Mouse (Mus musculus) embryonic facial prominence, embryonic 13.5 days (tissue): ENCODE results near the gene Mettl8. TPM values are rescaled to one million over a fixed set of nuclear protein-coding genes. Genes with fewer than 3 reads are reported as not detected.

Experiments used
- ATAC-seq: fragments of 200-750 bp; cut with Nextera tagmentation; 2 replicates; pipeline ENCODE4 v1.8.0; 2017; ENCODE audit warnings: low read depth; ENCODE audit not compliant: insufficient number of reproducible peaks, insufficient read depth, low FRiP score, low TSS enrichment
- H3K27ac ChIP-seq: fragments of 300-500 bp; sonication (generic); 2 replicates; pipeline ENCODE4 v1.5.1; 2015; ENCODE audit warnings: moderate library complexity, mild to moderate bottlenecking, inconsistent platforms
- H3K27me3 ChIP-seq: fragments of 300-500 bp; sonication (generic); 2 replicates; pipeline ENCODE4 v1.6.1; 2015; ENCODE audit warnings: mild to moderate bottlenecking, inconsistent platforms
- H3K36me3 ChIP-seq: fragments of 300-500 bp; sonication (generic); 2 replicates; pipeline ENCODE4 v1.6.1; 2015; ENCODE audit warnings: mild to moderate bottlenecking, inconsistent platforms
- H3K4me1 ChIP-seq: fragments of 300-500 bp; sonication (generic); 2 replicates; pipeline ENCODE4 v1.6.1; 2015; ENCODE audit warnings: inconsistent platforms
- H3K4me2 ChIP-seq: fragments of 300-500 bp; sonication (generic); 2 replicates; pipeline ENCODE4 v1.6.1; 2015; ENCODE audit warnings: moderate library complexity, mild to moderate bottlenecking, inconsistent platforms
- H3K4me3 ChIP-seq: fragments of 300-500 bp; sonication (generic); 2 replicates; pipeline ENCODE4 v1.5.1; 2015; ENCODE audit warnings: mild to moderate bottlenecking, inconsistent platforms
- H3K9ac ChIP-seq: fragments of 300-500 bp; sonication (generic); 2 replicates; pipeline ENCODE4 v1.6.1; 2015; ENCODE audit warnings: mild to moderate bottlenecking, inconsistent platforms
- H3K9me3 ChIP-seq: fragments of 300-500 bp; sonication (generic); 2 replicates; pipeline ENCODE4 v1.6.1; 2016; ENCODE audit warnings: inconsistent platforms
- WGBS: fragments of 180-500 bp; shearing (Covaris S2); methylation state at CpG from one replicate; pipeline ENCODE4 v1.1.7; 2015; ENCODE audit warnings: mixed read lengths; 5-methylcytosine and 5-hydroxymethylcytosine counted together
- polyA plus RNA-seq: library from polyadenylated mRNA; unstranded; fragments of >200 nt; fragmentation: Nextera tagmentation; extraction: Ambion mirVana; gene quantifications from 2 replicates; pipeline ENCODE4 v1.2.1, GENCODE M21; 2015

Mettl8 gene
- polyA plus RNA-seq, 1 experiment from 2014 or later: 19.5 TPM

DNA sequence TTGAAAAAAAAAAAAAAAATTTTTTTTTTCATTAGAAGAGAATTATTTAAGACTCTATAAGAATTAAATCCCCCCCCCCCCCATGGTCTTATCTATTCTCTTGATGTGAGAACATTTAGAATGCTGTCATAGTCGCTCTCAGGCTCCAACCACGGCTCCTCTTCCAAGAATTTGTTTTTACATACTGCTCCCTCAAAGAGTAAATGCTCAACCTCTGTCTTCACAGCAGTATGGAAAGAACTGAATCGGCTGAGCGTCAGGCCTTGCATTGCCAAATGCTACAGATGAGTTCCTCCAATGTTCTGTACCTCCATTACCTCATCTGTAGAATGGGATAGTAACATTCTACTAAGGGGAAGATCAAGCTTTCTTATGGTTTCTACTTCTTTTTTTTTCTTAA, 16.2 kb upstream of the Mettl8 start:
- no peak for ATAC-seq
- no peaks in the 10 kb centered on the region for H3K4me1 ChIP-seq
- H3K36me3 ChIP-seq: peaks cover 5% of the 10 kb centered on the region; the same call in 1 of the 2 replicates
- H3K27me3 ChIP-seq: no peaks in the 10 kb centered on the region
- WGBS: 99% methylated on average over 4 of the region's 4 CpGs
- H3K9ac ChIP-seq: no peak overlapping the region
- no peak overlapping the region for H3K4me2 ChIP-seq
- no peak overlapping the region for H3K4me3 ChIP-seq
- H3K27ac ChIP-seq: no peak overlapping the region
- H3K9me3 ChIP-seq: no peaks in the 10 kb centered on the region

DNA sequence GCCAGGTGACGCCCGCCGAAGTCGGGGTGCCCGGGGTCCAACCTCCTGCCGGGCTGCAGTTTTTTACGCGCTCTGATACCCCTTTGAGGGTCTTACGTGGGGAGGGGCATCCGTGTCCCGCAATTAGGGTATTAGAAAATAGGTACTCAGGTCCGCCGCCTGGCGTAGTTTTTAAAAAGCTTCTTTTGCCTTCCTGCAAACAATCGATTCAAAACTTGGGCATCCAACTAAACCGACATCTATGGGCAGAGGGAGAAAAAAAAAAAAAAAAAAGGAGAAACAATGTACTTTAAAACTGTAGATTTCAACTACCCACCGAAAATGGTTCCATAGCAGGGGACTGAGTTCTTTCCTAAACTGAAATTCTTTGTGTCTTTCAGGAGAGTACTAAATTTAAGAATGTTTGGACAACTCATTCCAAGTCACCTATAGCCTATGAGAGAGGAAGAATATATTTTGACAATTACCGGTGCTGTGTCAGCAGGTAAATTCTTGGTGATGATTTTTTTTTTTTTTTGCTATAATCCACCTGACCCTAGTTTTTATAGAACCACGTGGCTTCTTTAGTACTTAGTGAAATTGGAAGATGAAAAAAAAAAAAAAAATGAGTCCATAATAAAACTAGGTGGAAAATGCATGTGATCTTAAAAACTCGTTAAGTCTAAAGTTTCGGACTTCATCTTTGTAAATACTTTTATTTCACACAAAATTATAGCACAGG, 892 bp upstream of the Mettl8 start:
- peak overlapping the region; percentile 76 for H3K4me2 ChIP-seq
- peak overlapping the region; percentile 92 for H3K9ac ChIP-seq
- peaks cover 19% of the 10 kb centered on the region for H3K36me3 ChIP-seq
- no peak for ATAC-seq
- H3K9me3 ChIP-seq: no peaks in the 10 kb centered on the region
- WGBS: 11% methylated on average over 21 of the region's 21 CpGs
- H3K27me3 ChIP-seq: no peaks in the 10 kb centered on the region
- H3K4me3 ChIP-seq: peak overlapping the region; percentile 90
- peak overlapping the region; percentile 96 for H3K27ac ChIP-seq
- peaks cover 13% of the 10 kb centered on the region for H3K4me1 ChIP-seq

DNA sequence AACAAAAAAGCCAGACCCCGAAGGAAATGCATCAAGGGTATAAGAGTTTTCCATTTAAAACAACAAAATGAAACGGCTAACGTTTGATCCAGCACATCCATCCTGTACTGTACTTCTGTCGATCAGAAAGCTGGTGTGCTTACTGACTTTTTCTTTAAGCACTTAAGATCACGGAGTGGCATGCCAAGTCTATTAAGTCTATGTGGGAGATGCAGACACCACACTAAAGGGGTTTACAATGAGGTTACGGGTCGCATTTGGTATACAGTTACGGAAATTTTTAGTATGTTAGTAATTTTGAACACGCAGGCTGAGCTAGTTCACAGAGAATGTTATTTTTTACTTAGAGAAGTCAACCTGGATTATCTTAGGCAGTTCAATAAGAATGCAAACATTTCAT, 667 bp downstream of the Mettl8 start:
- H3K9me3 ChIP-seq: no peaks in the 10 kb centered on the region
- peaks cover 14% of the 10 kb centered on the region for H3K36me3 ChIP-seq
- WGBS: 26% methylated on average over 9 of the region's 9 CpGs
- no peaks in the 10 kb centered on the region for H3K27me3 ChIP-seq
- 0 out of 2 replicates have a peak, but pooled peaks have one; percentile 1 for ATAC-seq
- H3K4me1 ChIP-seq: peaks cover 13% of the 10 kb centered on the region
- peak overlapping the region; percentile 76 for H3K4me2 ChIP-seq
- H3K27ac ChIP-seq: peak overlapping the region; percentile 96; the same call in 1 of the 2 replicates
- peak overlapping the region; percentile 92 for H3K9ac ChIP-seq
- peak overlapping the region; percentile 90 for H3K4me3 ChIP-seq

DNA sequence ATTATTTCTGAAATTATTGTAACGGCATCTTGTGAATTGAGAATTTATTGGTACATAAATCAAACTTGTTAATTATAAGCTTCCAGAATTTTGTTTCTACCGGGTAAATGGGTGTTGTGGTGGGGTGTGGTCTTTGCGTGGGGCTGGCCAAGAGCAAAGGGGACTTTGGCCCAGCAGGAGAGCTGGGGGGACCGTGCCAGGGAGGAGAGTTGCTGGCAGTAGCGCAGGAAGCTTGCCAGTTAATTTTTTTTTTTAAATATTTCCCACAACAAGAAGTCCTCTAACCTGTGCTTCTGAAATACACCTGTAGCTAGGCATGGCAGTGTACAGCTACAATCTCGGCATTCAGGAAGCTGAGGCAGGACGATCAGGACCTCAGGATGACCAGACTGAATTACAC, 4.9 kb downstream of the Mettl8 start:
- no peak for ATAC-seq
- WGBS: 90% methylated on average over 7 of the region's 7 CpGs

DNA sequence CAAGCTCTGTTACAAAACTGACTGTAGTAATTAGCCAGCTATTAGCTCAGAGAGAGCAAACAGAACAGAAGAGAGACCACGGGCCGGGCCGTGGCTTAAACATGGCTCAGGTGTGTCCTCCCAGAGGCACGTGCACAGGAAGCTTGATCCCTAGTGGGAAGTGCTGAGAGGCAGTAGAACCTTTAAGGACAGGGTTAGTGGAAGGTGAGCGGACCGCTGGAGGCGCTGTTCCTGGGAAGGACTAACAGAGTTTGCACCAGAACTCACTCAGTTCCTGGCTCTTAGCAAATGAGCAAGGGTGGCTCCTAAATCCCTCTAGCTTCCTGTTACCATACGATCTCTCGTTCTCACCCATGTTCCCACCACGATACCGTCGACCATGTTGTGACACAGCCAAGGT, 6.5 kb downstream of the Mettl8 start:
- Histone ChIP-seq H3K4me2 (no peak overlapping the region), H3K27me3 (no peaks in the 10 kb centered on the region), H3K27ac (no peak overlapping the region), H3K9ac (no peak overlapping the region), H3K4me1 (peaks cover 7% of the 10 kb centered on the region), H3K4me3 (no peak overlapping the region), H3K36me3 (no peaks in the 10 kb centered on the region), H3K9me3 (no peaks in the 10 kb centered on the region)
- ATAC-seq: no peak
- WGBS: 72% methylated on average over 12 of the region's 12 CpGs

More for the DNA sequence above, 4.9 kb downstream of the Mettl8 start:
- H3K4me1 ChIP-seq: peaks cover 17% of the 10 kb centered on the region
- H3K36me3 ChIP-seq: no peaks in the 10 kb centered on the region
- H3K27me3 ChIP-seq: no peaks in the 10 kb centered on the region
- H3K4me2 ChIP-seq: no peak overlapping the region
- no peak overlapping the region for H3K4me3 ChIP-seq
- no peaks in the 10 kb centered on the region for H3K9me3 ChIP-seq
- H3K9ac ChIP-seq: no peak overlapping the region
- no peak overlapping the region for H3K27ac ChIP-seq

DNA sequence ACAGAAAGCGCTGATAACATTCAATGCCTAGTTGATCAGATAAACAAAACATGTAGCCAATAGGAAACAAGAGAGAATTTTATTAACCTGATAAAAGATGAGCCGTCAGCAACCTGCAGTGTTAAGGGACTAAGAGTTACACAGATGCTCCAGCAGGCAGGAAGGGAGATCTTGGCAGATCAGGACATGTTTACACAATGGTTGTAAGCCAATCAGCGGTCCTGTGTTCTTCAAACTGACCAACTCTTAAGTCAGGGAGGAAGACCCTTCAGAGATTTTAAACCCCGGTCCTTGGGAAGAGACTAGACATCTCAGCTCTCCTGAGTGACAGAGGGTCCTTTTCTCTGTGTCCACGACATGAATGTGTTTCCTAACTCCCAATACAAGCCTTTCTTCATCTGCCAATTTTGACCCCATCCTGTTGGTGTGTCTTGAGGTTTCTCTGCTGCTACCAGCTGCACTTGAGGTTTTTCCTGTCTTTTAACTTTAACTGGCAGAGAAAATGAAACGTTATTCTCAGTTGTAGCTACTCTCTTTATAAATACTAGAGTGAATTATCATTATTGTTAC, 8.5 kb downstream of the Mettl8 start:
- WGBS: 69% methylated on average over 6 of the region's 6 CpGs
- H3K36me3 ChIP-seq: no peaks in the 10 kb centered on the region
- no peak overlapping the region for H3K4me3 ChIP-seq

DNA sequence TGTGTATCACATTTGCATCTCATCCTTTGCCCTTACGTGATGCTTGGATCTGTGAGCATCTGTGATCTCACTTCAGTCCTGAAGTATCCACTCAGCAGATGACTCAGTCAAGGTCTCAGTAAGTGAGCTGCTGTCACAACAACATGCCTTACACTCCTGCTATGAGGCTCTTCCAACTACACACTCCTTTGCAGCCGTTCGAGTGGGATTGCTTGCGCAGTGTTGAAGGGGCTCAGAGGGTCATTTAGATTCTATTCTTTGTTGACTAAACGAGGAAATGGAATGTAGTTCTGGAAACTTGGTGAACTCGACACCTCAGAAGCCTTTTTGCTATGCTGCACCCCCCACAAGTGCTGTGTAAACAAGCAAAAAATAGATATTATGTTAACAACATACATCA, 9.2 kb downstream of the Mettl8 start:
- Histone ChIP-seq H3K9ac (no peak overlapping the region), H3K4me2 (no peak overlapping the region), H3K4me3 (no peak overlapping the region), H3K4me1 (0 out of 2 replicates have a peak, but pooled peaks cover 3% of the 10 kb centered on the region), H3K9me3 (no peaks in the 10 kb centered on the region), H3K36me3 (no peaks in the 10 kb centered on the region), H3K27me3 (no peaks in the 10 kb centered on the region), H3K27ac (no peak overlapping the region)
- ATAC-seq: no peak
- WGBS: 69% methylated on average over 6 of the region's 6 CpGs

More for the DNA sequence above, 8.5 kb downstream of the Mettl8 start:
- no peaks in the 10 kb centered on the region for H3K9me3 ChIP-seq
- no peak overlapping the region for H3K9ac ChIP-seq
- H3K27me3 ChIP-seq: no peaks in the 10 kb centered on the region
- H3K27ac ChIP-seq: no peak overlapping the region
- 0 out of 2 replicates have a peak, but pooled peaks cover 3% of the 10 kb centered on the region for H3K4me1 ChIP-seq
- no peak for ATAC-seq
- H3K4me2 ChIP-seq: no peak overlapping the region

DNA sequence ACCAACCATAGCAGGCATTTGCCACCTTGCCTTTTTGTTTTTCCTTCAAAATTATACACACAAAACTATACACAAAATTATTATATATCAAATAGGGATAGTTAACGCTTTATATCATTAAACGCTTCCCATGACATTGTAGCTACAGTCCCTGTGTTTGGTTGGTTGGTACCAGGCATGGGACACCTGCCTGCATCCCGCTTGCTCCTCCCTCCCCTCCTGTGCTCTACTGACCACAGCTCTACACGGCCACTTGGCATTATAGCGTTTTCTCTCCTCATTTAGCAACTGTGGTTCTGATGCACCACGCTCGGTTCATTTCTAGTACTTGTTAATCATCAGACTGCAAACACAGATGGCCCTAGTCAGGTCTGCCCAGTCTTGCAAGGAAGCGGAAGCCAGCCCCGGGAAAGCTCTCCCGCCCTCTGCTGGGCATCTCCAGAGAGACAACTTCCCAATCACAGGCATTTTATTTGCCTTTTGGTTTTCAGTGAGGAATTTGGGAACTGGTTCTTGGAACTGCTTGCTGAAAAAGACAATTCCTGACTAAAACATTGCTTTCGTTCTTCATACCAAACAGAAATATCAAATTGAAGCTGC, 15.8 kb downstream of the Mettl8 start:
- 0 out of 2 replicates have a peak, but pooled peaks cover 5% of the 10 kb centered on the region for H3K4me1 ChIP-seq
- no peaks in the 10 kb centered on the region for H3K27me3 ChIP-seq
- H3K9me3 ChIP-seq: no peaks in the 10 kb centered on the region
- peak overlapping the region; percentile 39; the same call in 1 of the 2 replicates for H3K4me2 ChIP-seq
- ATAC-seq: no peak
- 43% methylated on average over 11 of the region's 11 CpGs for WGBS
- 0 out of 2 replicates have a peak overlapping the region, but pooled peaks have one; percentile 21 for H3K9ac ChIP-seq
- H3K27ac ChIP-seq: no peak overlapping the region
- no peak overlapping the region for H3K4me3 ChIP-seq
- no peaks in the 10 kb centered on the region for H3K36me3 ChIP-seq

DNA sequence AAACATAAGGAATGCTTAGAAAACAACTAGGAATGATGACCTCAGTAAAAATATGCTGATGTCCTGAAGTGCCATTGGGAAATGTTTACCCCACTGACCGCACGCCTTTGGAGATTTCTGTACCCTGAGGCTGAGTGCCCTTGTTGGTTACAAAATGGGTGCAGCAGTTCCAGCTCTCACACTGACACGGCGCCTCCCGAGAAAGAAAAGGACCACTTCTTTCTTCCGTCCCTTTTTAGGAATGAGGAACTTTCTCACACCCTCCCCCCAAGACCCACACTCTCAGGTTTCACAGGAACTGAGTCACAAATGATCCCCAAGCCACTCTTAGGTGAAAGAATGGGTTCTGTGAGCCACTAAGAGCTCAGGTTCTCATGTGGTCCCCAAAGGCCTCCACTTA, 17.9 kb downstream of the Mettl8 start:
- ATAC-seq: no peak
- no peaks in the 10 kb centered on the region for H3K9me3 ChIP-seq
- no peak overlapping the region for H3K4me2 ChIP-seq
- peaks cover 6% of the 10 kb centered on the region; the same call in 1 of the 2 replicates for H3K4me1 ChIP-seq
- H3K27ac ChIP-seq: no peak overlapping the region
- H3K36me3 ChIP-seq: no peaks in the 10 kb centered on the region
- H3K4me3 ChIP-seq: no peak overlapping the region
- H3K27me3 ChIP-seq: no peaks in the 10 kb centered on the region
- 83% methylated on average over 6 of the region's 6 CpGs for WGBS
- no peak overlapping the region for H3K9ac ChIP-seq

DNA sequence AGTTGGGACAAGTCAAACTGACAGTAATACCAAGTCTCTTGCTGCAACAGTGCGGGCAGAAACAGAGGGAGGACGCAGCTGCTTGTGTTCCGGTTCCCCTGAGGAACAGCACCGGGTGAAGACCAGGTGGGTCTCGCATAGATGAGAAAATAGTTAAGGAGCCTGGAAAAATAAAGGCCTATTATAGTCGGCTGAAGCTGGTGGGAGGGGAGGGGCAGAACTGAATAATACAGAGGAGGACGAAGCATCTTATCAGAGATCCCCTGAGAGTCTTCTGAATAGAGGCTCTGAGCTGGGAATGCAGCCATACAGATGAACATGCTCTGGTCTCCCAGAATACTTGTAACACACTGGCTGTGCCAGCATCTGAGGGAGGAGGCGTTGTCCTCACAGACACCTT, 21.4 kb downstream of the Mettl8 start:
- Histone ChIP-seq H3K27ac (no peak overlapping the region), H3K4me3 (no peak overlapping the region), H3K9ac (no peak overlapping the region), H3K36me3 (no peaks in the 10 kb centered on the region), H3K9me3 (no peaks in the 10 kb centered on the region), H3K4me2 (no peak overlapping the region), H3K4me1 (peaks cover 16% of the 10 kb centered on the region), H3K27me3 (no peaks in the 10 kb centered on the region)
- ATAC-seq: no peak
- 71% methylated on average over 8 of the region's 8 CpGs for WGBS

DNA sequence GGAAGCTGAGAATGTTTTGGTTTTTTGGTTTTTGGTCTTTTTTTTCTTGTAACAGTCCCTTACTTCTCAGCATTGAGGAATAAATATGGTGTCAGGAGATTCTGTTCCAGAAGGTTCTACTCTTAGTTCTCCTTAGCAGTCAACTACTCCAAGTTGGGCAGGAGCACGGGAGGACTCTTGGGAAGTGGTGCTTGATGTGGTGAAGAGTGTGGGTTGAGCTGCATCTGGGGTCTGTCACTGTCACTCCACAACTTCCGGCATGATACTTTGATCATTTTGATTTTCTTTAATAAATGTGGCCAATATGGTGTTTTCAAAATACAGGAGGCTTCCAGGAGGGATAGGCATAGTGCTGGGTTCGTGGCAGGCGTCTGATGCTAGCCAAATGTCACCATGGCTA, 22.4 kb downstream of the Mettl8 start:
- Histone ChIP-seq H3K9me3 (no peaks in the 10 kb centered on the region), H3K4me3 (no peak overlapping the region), H3K4me1 (peaks cover 16% of the 10 kb centered on the region), H3K36me3 (no peaks in the 10 kb centered on the region), H3K27ac (no peak overlapping the region), H3K4me2 (no peak overlapping the region), H3K27me3 (no peaks in the 10 kb centered on the region), H3K9ac (no peak overlapping the region)
- no peak for ATAC-seq
- WGBS: 77% methylated on average over 4 of the region's 4 CpGs
